Mouse (Mus musculus): ENCODE data around the gene Ncl.
A peak's percentile ranks its signal among the peaks of the same experiment; 100 is the strongest.

Ncl gene

DNA sequence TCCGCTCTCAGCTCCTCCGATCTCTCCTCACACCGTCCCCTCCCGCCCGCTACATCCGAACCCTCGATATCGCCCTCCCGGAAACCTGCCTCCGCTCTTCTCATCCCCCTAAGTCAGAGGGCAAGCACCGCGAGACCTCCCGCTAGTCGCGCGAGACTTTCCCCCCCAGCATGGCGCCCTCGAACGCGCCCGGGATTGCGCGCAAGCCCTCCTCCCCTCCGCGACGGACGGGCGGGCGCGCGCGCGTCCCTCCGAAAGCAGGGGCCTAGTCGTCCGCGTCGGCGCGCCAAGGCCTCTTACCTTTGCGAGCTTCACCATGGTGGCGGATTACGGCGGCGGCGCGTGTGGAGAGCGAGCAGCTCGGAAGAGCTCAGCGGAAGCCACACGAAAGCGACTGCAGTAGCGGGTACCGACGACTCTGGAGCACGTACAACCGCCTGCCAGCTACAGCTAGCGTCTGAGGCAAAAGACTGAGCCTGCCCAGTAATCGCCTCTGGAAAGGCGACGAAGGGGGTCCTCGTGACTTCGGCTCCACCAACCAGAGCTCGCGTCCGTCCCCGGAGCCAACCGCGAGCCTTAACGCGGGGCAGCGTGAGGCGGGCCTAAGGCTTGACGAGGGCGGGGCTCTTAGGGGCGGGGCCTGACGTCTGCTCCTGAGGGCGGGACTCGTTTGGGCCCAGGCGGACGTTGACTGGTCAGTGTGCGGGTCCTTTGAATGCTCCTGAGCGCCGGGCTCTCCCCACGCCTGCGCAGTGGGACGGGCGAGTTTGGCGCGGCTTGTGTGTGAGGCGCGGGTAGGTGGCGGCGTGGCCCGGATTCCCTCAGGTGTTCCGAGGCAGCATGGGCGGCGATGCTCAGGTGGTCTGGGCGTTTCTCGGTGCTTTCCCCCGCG, at the start of gene Ncl:
TSS of gene Ncl (minus strand) at position 495 of the 892 bp plus-strand sequence.
- DNase-seq (ENCODE audit: low spot score) = peak; percentile 98

GRCm38 (mm10) chr1:86408515-86408914, 49.3 kb upstream of the Ncl start:
- DNase-seq (ENCODE audit: low spot score) = no peak

DNA sequence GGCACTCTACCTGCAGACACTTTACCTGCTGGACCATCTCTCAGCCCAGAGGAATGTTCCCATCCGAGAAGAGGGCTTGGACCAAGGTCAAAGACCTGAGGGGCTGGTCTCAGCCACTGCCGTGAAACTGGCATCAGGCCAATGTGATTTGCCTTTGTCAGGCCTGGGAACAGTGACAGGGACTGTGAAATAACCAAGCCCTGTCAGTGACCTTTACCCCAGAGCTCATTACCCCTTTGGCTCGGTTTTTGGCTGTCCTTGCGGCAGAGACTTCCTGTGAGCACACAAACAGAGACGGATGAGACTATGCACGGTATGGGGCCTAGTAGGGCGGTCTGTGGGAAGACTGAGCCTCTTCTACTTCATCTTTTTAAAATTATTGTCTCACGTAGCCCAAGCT, 47.7 kb upstream of the Ncl start:
- DNase-seq (ENCODE audit: low spot score) = no peak

DNA sequence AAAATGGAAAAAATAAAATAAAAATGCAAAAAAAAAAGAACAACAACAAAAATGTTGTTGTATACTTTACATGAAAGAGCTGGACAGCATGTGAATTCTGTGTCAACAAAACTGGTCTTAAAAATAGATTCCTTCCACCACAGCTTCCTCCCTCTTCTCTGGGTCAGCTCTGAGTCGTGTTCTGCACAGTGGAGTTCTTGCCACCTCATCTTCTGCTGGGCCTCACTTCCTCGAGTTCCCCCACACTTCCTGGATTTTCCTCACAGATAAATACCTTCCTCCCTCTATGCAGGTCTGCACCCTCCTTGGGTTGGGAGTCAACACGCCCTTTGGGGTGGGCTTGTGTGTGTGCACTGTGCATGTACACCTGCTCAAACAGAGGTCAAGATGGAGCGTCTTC, 47.1 kb upstream of the Ncl start:
- DNase-seq (ENCODE audit: low spot score) = no peak

DNA sequence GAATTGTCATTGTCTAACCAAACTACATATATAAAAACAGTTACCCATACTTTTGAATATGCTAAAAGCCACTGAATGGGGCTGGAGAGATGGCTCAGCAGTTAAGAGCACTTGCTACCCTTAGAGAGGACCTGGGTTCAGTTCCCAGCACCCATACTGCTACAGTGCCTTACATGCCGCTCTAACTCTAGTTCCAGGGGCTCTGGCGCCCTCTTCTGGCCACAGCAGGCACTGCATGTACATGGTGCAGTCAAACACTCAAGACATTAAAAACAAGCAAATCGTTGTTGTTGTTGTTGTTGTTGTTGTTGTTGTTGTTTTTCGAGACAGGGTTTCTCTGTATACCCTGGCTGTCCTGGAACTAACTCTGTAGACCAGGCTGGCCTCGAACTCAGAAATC, 45.6 kb upstream of the Ncl start:
- peak; percentile 23 for DNase-seq (ENCODE audit: low spot score)

DNA sequence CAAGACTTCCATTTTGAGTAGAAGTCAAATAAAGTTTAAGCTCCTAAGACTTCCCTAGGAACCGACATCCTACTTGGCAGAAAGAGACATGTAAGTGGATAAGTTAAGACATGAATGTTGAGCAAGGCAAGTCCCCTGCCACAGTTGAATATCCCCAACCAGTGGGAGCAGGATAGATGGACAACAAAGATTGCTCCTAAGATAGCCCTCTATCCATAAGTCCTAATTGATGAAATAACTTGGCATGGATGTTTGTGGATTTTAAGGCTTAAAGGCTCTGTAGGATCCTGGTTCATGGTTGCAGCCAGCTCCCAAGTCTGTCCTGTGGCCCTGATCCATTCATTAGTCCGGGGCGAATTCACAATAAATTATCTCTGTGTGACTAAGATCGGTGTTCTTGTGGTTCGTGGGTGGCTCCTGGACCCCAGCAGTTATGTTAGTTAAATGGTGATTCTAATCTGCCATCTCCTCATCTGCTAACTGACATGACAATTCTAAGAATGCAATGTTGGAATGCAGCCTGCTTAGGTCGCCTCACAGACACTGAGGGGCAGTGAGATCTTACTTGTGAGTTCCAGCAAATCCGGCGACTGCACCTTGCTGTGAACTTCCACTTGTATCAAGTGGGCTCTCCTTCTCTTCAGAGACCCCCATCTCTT, 41.0 kb upstream of the Ncl start:
- DNase-seq (ENCODE audit: low spot score) = peak; percentile 17

DNA sequence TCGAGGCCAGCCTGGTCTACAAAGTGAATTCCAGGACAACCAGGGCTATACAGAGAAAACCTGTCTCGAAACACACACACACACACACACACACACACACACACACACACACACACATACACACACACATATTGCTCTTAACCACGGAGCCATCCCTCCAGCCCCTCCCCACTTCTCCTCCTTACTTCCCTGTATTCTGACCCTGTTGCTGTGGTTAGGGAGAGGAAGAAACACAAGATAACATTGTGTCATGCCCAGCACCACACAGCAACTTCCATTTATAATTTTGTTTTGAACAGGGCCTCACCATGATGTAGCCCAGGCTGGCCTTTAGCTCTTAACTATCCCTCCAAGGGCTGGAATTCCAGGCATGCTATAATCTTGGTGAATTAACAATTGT, 40.1 kb upstream of the Ncl start:
- no peak for DNase-seq (ENCODE audit: low spot score)

- DNase-seq (ENCODE audit: low spot score) = peak; percentile 58
These were observed 39.0 kb upstream of the Ncl start for GRCm38 (mm10) chr1:86398222-86398621.

DNA sequence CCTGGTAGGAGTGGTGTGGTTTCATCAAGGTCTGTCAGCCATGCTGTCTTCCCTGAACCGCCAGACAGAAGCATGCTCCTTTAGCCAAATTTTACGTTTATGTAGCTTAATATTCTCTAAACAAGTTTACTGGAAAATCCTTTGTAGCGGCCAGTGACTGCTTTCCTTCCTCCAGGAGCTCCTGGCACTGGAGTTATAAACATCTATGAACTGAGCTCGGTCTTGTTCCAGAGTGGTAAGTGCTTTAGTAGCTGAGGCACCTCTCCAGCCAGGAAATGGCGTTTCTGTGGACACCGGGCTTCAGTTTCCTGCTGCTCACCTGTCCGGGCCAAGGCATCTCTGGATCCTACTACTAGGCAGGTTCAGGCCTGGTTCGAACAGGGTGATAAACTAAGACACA, 38.4 kb upstream of the Ncl start:
- no peak for DNase-seq (ENCODE audit: low spot score)

DNA sequence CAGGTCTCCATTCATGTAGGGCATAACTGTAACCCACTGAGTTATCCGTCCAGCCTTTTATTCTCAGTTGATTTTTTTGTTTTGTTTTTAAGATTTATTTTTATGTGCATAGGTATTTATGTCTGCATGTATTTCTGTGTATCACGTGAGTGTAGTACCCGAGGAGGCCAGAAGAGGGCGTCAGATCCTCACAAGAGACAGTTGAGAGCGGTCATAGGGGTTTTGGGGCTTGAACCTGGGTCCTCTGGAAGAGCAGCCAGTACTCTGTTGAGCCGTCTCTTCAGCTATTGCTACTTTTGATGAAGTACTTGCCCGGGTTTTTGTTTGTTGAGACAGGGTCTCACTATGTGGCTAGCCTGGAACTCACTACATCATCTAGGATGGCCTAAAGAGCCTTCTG, 36.7 kb upstream of the Ncl start:
- no peak for DNase-seq (ENCODE audit: low spot score)

DNA sequence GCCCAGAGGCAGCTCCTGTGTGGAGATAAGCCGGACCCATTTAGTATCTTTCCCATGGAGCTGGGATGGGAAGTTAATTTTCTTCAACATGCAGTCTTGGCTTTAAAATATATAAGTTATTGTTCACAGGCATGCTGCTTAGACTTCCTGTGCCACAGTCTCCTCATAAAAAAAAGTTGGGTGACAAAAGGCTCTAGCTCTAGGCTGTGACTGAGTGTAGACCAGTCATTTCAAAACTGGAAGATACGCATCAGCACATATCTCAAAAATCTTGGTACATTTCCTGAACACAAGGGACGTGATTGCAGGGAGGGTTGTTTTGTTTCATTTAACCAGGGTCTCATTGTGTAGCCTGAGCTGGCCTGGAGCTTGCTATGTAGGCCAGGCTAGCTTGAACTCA, 35.0 kb upstream of the Ncl start:
- no peak for DNase-seq (ENCODE audit: low spot score)

DNA sequence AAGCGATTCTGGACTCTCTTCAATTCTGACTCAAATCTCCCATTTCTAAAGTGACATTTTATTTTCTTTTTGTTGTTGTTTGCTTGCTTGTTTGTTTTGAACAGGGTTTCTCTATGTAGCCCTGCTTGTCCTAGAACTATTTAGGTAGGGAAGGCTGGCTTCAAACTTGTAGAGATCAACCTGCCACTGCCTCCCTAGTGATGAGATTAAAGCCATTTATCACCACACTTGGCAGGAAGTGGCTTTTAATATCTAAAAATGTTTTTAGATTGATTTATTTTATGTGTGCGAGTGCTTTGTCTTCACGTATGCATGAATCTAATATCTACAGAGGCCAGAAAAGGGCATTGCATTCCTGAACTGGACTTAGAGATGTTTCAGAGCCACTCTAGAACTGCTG, 34.0 kb upstream of the Ncl start:
- no peak for DNase-seq (ENCODE audit: low spot score)

DNA sequence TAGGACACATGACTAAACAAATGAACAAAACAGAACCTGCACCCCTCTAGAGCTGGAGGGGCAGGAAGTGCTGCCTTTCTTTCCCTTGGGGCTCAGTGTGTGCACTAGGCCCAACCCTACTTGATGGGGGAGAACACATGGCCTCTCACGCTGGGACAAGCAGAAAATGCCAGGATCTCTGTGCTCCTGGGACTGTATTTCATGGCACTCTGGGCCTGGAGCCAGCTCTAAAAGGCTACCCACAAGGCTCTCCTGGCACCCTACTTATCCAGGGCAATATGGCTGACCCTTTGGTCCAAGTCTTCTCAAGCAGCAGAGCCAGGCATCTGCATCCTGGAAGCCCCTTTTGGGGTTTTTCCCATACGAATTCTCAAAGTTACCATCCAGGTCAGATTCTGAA, 32.2 kb upstream of the Ncl start:
- no peak for DNase-seq (ENCODE audit: low spot score)

- DNase-seq (ENCODE audit: low spot score) = peak; percentile 81
These were observed 30.0 kb upstream of the Ncl start for GRCm38 (mm10) chr1:86389230-86389629.

DNA sequence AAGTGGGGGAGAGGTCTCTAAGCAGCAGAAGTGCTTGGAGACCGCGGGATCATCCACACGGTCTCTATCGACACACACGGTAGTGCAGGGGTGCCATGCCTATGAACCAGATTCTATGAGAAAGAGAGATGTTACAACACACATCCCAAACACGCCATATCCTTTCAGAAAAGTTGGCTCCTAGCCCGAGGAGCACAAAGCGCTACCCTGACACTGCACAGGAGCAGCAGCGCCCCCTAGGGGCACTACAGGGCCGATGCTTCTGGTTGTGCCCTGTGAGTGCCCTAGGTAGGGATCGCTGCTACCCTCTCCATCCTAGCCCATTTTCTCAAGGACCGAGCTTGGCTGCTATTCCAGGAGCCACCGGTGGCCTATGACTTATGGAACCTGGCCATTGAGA, 21.8 kb upstream of the Ncl start:
- peak; percentile 70 for DNase-seq (ENCODE audit: low spot score)

DNA sequence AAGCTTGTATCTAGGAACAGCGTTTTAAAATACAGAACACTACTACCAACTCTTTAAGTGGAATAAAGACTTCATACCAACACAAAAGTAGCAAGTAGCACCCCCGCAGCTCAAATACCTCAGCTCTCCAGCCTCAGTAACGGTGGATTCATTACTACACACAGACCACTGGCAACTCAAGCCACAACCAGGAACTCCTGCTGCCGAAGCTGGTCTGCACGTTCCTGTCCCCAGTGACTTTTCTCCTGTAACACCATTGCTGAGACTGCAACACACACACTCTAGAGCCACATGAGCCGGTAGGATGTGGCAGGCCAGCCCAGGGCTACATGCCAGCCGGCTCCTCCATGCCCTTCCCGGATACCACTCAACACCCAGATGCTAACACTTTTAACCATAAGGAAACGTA, 20.0 kb upstream of the Ncl start:
- DNase-seq (ENCODE audit: low spot score) = no peak

GRCm38 (mm10) chr1:86378662-86379061, 19.5 kb upstream of the Ncl start:
- DNase-seq (ENCODE audit: low spot score) = no peak

- DNase-seq (ENCODE audit: low spot score) = no peak
These were observed 17.2 kb upstream of the Ncl start for GRCm38 (mm10) chr1:86376354-86376753.

DNA sequence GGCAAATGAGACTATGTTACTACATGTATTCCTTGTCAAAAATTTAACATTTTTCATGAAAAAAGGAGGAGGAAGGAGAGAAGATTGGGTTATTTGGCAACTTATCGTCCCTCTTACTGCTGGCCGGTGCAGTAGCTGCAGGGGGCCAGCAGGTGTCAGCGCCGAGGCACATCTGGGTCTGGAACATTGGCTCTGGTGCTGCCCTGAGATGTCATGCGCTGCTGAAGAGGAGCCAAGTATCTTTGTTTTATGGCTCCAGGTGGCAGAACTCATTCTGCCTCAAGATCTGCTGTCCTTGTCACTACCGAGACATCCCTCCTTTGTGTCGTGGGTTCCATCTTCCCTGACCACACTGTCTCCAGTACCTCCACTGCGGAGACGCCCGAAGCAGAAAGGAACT, 12.8 kb upstream of the Ncl start:
- DNase-seq (ENCODE audit: low spot score) = peak; percentile 68

- DNase-seq (ENCODE audit: low spot score) = no peak
These were observed 8.9 kb upstream of the Ncl start for GRCm38 (mm10) chr1:86368086-86368485.

DNA sequence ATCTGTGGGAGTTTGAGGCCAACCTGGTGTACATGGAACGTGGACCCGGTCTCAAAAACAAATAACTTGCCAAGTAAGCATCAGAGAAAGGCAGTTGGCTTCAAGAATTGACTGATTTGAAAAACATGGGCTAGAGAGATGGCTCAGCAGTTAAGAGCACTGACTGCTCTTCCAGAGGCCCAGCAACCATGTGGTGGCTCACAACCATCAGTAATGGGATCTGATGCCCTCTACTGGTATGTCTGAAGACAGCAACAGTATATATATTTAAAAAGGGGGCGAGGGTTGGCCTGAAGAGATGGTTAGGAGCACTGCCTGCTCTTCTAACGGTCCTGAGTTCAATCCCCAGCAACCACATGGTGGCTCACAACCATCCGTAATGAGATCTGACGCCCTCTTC, 4.5 kb upstream of the Ncl start:
- DNase-seq (ENCODE audit: low spot score) = peak; percentile 77

DNA sequence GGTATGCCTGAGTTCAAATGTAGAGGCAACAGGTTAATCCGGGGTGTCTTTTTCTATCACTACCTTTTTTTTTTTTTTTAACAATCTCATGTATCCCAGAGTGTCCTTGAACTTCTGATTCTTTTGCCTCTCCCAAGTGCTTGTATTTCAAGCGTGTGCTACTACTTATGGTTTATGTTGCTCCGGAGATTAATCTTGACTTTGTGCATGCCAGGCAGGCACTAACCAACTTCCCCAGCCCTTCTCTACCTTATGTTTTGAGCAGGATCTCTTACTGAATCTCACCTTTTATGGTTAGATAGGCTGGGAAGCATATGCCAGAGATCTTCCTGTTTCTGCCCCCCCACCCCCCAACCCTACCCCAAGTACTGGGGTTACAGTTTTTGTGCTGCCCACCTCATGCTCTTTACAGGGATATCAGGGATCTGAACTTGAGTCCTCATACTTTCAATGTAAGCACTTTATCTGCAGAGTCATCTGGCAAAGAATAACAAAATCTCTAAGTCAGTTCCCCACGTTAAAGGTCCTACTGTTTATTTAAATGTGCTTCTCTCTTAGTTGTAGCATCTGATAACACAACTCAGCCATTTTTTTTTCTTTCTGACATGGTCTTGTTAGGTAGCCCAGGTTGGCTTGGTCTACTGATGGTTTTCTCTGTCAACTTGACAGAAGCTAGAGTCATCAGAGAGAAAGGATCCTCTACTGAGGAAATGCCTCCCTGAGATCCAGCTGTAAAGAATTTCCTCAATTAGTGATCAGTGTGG, 2.8 kb upstream of the Ncl start:
- DNase-seq (ENCODE audit: low spot score) = no peak

DNA sequence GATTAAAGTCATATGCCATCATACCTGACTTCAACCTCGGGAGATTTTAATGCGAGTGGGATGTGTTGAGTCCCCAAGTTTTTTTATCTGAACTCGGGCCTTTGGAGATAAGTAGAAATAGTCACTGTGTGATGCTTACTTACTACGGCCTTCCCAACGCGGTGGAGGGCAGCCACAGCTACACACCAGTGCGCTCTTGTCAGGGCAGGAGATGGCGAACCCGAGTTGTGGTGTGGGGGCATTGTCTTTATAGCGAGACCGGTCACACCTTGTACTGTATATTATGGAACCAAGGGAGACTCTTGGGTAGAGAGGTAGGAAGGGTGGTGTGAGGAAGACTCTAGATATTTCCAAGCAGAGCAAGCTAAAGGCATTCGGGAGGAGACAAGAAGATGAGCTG, 1.2 kb upstream of the Ncl start:
- peak; percentile 34 for DNase-seq (ENCODE audit: low spot score)
